Mouse (Mus musculus) forebrain, postnatal 0 days (tissue): Measurements from ENCODE around the gene Gba. TPM values are rescaled to one million over a fixed set of nuclear protein-coding genes. Genes with fewer than 3 reads are reported as not detected.
A peak's percentile ranks its signal among the peaks of the same experiment; 100 is the strongest.

Source experiments
- ATAC-seq: fragments of 200-750 bp; cut with Nextera tagmentation; 2 replicates; pipeline ENCODE4 v1.8.0; 2017; ENCODE audit warnings: mild to moderate bottlenecking, moderate library complexity
- DNase-seq: peaks from one replicate; pipeline ENCODE4 v3.0.0-alpha.2; 2015
- H3K27ac ChIP-seq: fragments of 300-500 bp; sonication (generic); 2 replicates; pipeline ENCODE4 v1.5.1; 2014; ENCODE audit warnings: low read depth, mild to moderate bottlenecking, antibody characterized with exemption, low read length, moderate library complexity, mixed read lengths
- H3K27me3 ChIP-seq: fragments of 300-500 bp; sonication (generic); 2 replicates; pipeline ENCODE4 v1.6.1; 2014; ENCODE audit warnings: mild to moderate bottlenecking, low read length, mixed read lengths; ENCODE audit not compliant: insufficient read depth
- H3K36me3 ChIP-seq: fragments of 300-500 bp; sonication (generic); 2 replicates; pipeline ENCODE4 v1.6.1; 2014; ENCODE audit warnings: mild to moderate bottlenecking, moderate library complexity; ENCODE audit not compliant: insufficient read depth
- H3K4me1 ChIP-seq: fragments of 300-500 bp; sonication (generic); 2 replicates; pipeline ENCODE4 v1.6.1; 2014; ENCODE audit warnings: antibody characterized with exemption; ENCODE audit not compliant: insufficient read depth
- H3K4me2 ChIP-seq: fragments of 300-500 bp; sonication (generic); 2 replicates; pipeline ENCODE4 v1.6.1; 2014; ENCODE audit warnings: low read depth, mild to moderate bottlenecking, moderate library complexity
- H3K4me3 ChIP-seq: fragments of 300-500 bp; sonication (generic); 2 replicates; pipeline ENCODE4 v1.5.1; 2014; ENCODE audit warnings: low read depth, low read length, mixed read lengths
- H3K9ac ChIP-seq: fragments of 300-500 bp; sonication (generic); 2 replicates; pipeline ENCODE4 v1.6.1; 2014; ENCODE audit warnings: mild to moderate bottlenecking
- H3K9me3 ChIP-seq: fragments of 300-500 bp; sonication (generic); 2 replicates; pipeline ENCODE4 v1.6.1; 2016; ENCODE audit warnings: low read length
- CTCF ChIP-seq: sonication (generic); IDR thresholded peaks from 2 replicates; pipeline ENCODE4 v1.5.1; 2016; ENCODE audit warnings: antibody characterized with exemption, control low read depth, low read depth
- WGBS: fragments of 180-500 bp; shearing (Covaris S2); extraction: QIAGEN DNeasy Blood & Tissue Kit; methylation state at CpG from one replicate; pipeline ENCODE4 v1.1.7; 2014; 5-methylcytosine and 5-hydroxymethylcytosine counted together
- microRNA counts: library from miRNA; unstranded; fragments of <30 nt; microRNA quantifications from one replicate; lab custom pipeline; 2015
- microRNA-seq, 2 experiments: library from miRNA; unstranded; fragments of <30 nt; microRNA quantifications; one replicate each; pipeline ENCODE4; 2016
- polyA plus RNA-seq: library from polyadenylated mRNA; unstranded; fragments of >200 nt; fragmentation: Nextera tagmentation; extraction: Ambion mirVana; gene quantifications from 2 replicates; pipeline ENCODE4 v1.2.1, GENCODE M21; 2015
- total RNA-seq: library from RNA; depleted of rRNA; stranded (reverse); fragments of >200 nt; gene quantifications from 2 replicates; pipeline ENCODE4 v1.2.3, GENCODE M21; 2014; rRNA removed

Gba gene
- total and polyA plus RNA-seq, 2 experiments from 2014 or later: 41.7 to 51.1 TPM

DNA sequence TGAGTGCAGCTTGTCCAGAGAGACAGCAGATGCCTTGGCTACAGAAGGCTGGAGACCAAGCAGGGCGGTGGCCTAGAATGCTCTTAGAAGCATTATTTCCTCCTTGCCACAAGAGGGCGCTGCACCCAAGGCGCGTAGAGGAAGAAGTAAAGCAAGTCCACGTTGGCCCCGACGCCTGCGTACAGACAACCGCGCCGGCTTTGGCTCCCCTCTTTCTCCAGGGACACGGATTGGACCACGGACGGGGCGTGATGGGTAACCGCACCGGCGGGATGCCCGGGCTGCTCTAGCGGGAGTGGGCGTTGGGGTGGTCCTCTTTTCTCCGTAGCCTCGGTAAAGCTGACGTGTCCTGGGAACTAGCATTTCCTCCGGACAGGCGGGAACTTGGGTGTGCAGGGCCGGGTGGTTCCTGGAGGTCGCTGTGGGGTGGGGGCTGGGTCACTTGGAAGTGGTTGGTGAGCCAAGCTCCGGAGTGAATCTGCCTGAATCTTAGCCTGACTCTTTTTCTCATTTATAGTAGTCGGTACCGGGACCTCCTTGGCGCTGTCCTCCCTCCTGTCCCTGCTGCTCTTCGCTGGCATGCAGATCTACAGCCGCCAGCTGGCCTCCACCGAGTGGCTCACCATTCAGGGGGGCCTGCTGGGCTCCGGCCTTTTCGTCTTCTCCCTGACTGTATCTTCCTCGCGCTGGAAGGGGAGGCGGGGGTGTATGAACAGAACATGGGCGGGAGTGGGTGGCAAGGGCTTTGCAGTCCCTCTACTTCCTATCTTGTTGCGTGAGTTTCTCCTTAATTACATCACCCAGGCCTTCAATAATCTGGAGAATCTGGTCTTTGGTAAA, 43.8 kb downstream of the Gba start, which contains the start of gene Trim46:
Trim46 (minus strand) TSS at position 49 of the 840 bp plus-strand sequence.
- H3K4me1 ChIP-seq: no peaks in the 10 kb centered on the region
- no peaks in the 10 kb centered on the region for H3K27me3 ChIP-seq
- peak; percentile 81 for ATAC-seq
- no peaks in the 10 kb centered on the region for H3K9me3 ChIP-seq
- peaks cover 10% of the 10 kb centered on the region for H3K36me3 ChIP-seq
- TF ChIP-seq CTCF: peak; percentile 98
- H3K9ac ChIP-seq: peak within 1 kb of the TSS; percentile 73
- peak within 1 kb of the TSS; percentile 95 for H3K27ac ChIP-seq
- DNase-seq: peak; percentile 95
- peak within 1 kb of the TSS; percentile 89 for H3K4me2 ChIP-seq
- H3K4me3 ChIP-seq: peak within 1 kb of the TSS; percentile 74
- WGBS: under 1% methylated on average over 42 of the region's 42 CpGs

DNA sequence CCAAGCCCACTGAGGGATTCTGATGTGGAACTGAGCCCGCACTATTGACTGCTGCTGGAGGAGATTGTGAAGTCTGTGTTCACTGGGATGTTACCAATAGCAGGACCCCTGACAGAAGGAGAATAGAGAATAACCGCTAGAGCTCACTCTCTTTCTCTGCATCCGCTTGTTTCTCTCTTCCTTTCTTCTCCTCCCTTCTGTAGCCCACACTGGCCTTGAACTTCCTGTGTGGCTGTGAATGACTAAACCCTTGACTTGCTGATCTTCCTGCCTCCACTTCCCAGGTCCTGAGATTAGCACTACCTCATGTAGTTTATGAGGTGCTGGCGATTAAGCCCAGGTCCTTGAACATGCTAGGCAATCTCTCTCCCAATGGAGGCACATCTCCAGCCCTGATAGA, 44.7 kb downstream of the Gba start:
- no peak overlapping the region for H3K9ac ChIP-seq
- no peaks in the 10 kb centered on the region for H3K27me3 ChIP-seq
- no peak overlapping the region for H3K27ac ChIP-seq
- H3K4me3 ChIP-seq: no peak overlapping the region
- peak overlapping the region; percentile 89; the same call in 1 of the 2 replicates for H3K4me2 ChIP-seq
- no peak for DNase-seq
- no peak for TF ChIP-seq CTCF
- no peaks in the 10 kb centered on the region for H3K9me3 ChIP-seq
- no peaks in the 10 kb centered on the region for H3K4me1 ChIP-seq
- ATAC-seq: no peak
- H3K36me3 ChIP-seq: peaks cover under 1% of the 10 kb centered on the region; the same call in 1 of the 2 replicates
- 89% methylated on average over 4 of the region's 4 CpGs for WGBS

DNA sequence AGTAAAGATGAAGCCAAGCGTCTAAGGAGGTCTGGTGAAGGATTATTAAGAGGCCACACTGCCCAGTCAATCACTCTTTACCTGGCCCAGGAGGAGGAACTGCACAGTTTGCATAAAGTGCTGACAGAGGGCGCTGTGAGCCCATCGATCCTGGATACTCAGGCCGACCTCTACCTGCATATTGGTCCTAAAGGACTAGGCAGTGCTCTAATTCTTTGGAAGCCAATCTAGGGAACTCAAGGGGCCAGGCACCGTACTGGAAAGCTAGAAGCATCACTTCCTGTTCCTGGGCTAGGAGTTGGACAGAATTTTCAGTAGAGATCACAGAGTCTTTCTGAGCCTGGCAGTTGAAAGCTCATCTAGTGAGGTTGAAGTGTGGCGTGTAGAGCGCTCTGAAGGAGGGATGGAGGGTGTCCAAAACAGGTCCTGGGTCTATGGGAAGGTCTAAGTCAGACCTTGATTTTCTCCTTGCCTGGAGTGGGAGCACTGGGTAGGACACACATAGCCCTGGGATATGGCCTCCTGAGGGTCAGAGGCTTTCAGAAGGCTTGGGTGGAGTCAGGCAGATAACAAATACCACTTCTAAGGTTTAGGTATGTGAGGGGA, 47.8 kb downstream of the Gba start:
- H3K9ac ChIP-seq: no peak overlapping the region
- H3K9me3 ChIP-seq: no peaks in the 10 kb centered on the region
- H3K27me3 ChIP-seq: no peaks in the 10 kb centered on the region
- no peak overlapping the region for H3K27ac ChIP-seq
- no peak overlapping the region for H3K4me3 ChIP-seq
- 23% methylated on average over 7 of the region's 7 CpGs for WGBS
- H3K4me2 ChIP-seq: no peak overlapping the region
- TF ChIP-seq CTCF: peak; percentile 70
- H3K4me1 ChIP-seq: no peaks in the 10 kb centered on the region
- DNase-seq (peak; percentile 53), ATAC-seq (no peak)
- H3K36me3 ChIP-seq: no peaks in the 10 kb centered on the region

DNA sequence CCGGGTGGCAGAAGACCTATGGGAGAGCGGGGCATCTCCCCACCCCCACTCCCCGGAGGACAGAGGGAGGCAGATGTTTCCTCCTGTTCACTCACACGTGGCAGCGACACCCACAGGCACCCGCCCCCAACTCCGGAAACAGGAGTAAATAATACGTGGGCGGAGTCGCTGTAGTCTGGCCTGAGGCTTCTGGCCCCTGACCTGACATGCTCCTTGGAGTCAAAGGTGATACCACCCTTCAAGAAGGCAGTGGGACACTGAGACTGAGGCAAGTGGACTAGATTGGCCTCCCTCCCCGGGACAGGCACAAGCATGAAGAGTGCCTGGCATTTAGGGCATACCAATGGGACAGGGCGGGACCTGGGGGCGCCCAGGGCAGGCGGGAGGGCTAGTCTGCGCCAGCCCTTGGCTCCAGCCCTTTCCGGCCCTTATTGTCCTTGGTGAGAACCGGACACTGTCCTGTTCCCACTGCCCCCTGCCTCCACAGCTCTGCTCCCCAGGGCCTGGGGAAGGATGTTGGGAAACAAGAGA, 48.7 kb downstream of the Gba start:
- 15% methylated on average over 17 of the region's 17 CpGs for WGBS
- Histone ChIP-seq H3K4me2 (no peak overlapping the region), H3K4me3 (no peak overlapping the region), H3K4me1 (no peaks in the 10 kb centered on the region), H3K36me3 (no peaks in the 10 kb centered on the region), H3K9ac (no peak overlapping the region), H3K9me3 (no peaks in the 10 kb centered on the region), H3K27ac (no peak overlapping the region), H3K27me3 (no peaks in the 10 kb centered on the region)
- ATAC-seq: peak; percentile 30; the same call in 1 of the 2 replicates
- DNase-seq: no peak
- TF ChIP-seq CTCF: no peak

DNA sequence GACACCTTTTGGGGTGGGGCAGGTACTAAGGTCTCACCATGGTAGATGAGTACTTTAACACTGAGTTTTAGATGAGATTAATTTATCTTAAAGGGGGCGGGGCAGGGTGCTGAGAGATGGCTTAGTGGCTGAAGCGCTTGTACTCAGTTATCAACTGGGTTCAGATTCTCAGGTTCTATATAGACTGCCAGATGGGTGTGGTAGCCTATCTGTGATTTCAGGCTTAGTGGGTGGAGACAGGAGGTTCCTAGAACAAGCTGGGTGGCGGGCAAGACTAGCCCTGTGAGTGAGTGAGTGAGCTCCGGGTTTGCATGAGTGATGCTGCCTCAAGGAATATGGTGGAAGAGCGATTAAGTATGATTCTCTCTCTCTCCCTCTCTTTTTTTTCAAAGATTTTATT, 52.3 kb downstream of the Gba start:
- DNase-seq (no peak), ATAC-seq (no peak)
- H3K36me3 ChIP-seq: no peaks in the 10 kb centered on the region
- H3K4me2 ChIP-seq: no peak overlapping the region
- no peaks in the 10 kb centered on the region for H3K27me3 ChIP-seq
- no peak overlapping the region for H3K27ac ChIP-seq
- H3K4me3 ChIP-seq: no peak overlapping the region
- H3K4me1 ChIP-seq: no peaks in the 10 kb centered on the region
- WGBS: 95% methylated on average over 5 of the region's 5 CpGs
- no peak for TF ChIP-seq CTCF
- no peak overlapping the region for H3K9ac ChIP-seq
- H3K9me3 ChIP-seq: no peaks in the 10 kb centered on the region

DNA sequence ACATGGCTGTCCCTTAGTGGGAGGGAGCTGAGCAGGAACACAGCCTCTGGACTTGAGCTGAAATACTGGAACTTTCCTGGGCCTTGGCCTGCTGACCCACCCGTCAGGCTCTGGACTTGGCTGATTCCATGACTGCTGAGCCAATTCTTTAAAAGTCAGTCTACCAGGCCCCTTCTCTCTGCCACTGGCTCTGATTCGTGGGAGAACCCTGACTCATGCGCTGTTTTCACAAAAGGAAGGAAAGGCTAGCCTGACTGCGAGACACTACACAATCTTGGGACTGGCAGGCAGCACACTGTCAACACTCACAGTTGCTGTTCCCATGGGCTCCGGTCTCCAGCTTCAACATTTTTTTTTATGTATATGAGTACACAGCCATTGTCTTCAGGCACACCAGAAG, 53.4 kb downstream of the Gba start:
- Histone ChIP-seq H3K9me3 (no peaks in the 10 kb centered on the region), H3K27ac (no peak overlapping the region), H3K36me3 (no peaks in the 10 kb centered on the region), H3K4me1 (no peaks in the 10 kb centered on the region), H3K27me3 (no peaks in the 10 kb centered on the region), H3K4me3 (no peak overlapping the region), H3K4me2 (no peak overlapping the region), H3K9ac (no peak overlapping the region)
- DNase-seq (no peak), ATAC-seq (no peak)
- TF ChIP-seq CTCF: no peak
- WGBS: 86% methylated on average over 5 of the region's 5 CpGs

MicroRNAs encoded within 50 kb of the gene (microRNA counts, 519-probe panel; counts per million panel counts)
- 3,579 counts per million, percentile 36 among the panel's probes with 10 or more counts for microRNA mmu-miR-92b (lab: Ali Mortazavi, UCI)

Small RNA genes within 50 kb of the gene (microRNA-seq; reads per million reads assigned to microRNA genes)
- 3,346 to 3,755 reads per million in 2 experiments for gene Mir92b

Other genes starting within 250 kb of the Gba start
- 148 and 158 TPM in 2 replicates for gene Rusc1, start 109.6 kb upstream of the Gba start, total RNA-seq
- 86.1 and 101 TPM in 2 replicates for gene Rusc1, start 109.6 kb upstream of the Gba start, polyA plus RNA-seq
- not detected in 2 replicates for gene Gm43738, start 101.8 kb upstream of the Gba start, total RNA-seq
- not detected in 2 replicates for gene Gm43738, start 101.8 kb upstream of the Gba start, polyA plus RNA-seq
- gene Fdps, start 101.0 kb upstream of the Gba start, total RNA-seq: 421 and 510 TPM in 2 replicates
- gene Fdps, start 101.0 kb upstream of the Gba start, polyA plus RNA-seq: 435 and 441 TPM in 2 replicates
- 0.08 and 0.76 TPM in 2 replicates for gene Pklr, start 66.8 kb upstream of the Gba start, total RNA-seq
- 0.19 TPM in 1 of 2 replicates, not detected in the other for gene Pklr, start 66.8 kb upstream of the Gba start, polyA plus RNA-seq
- 44.9 and 45.5 TPM in 2 replicates for gene Hcn3, start 42.7 kb upstream of the Gba start, total RNA-seq
- gene Hcn3, start 42.7 kb upstream of the Gba start, polyA plus RNA-seq: 22.7 and 30.3 TPM in 2 replicates
- gene Clk2, start 38.1 kb upstream of the Gba start, total RNA-seq: 35.6 and 43.1 TPM in 2 replicates
- 11.2 and 12.8 TPM in 2 replicates for gene Clk2, start 38.1 kb upstream of the Gba start, polyA plus RNA-seq
- gene Scamp3, start 25.5 kb upstream of the Gba start, total RNA-seq: 44.3 and 63.7 TPM in 2 replicates
- 116 and 124 TPM in 2 replicates for gene Scamp3, start 25.5 kb upstream of the Gba start, polyA plus RNA-seq
- 8.9 and 12.7 TPM in 2 replicates for gene Fam189b, start 19.8 kb upstream of the Gba start, total RNA-seq
- 23.8 and 31.8 TPM in 2 replicates for gene Fam189b, start 19.8 kb upstream of the Gba start, polyA plus RNA-seq
- 53.6 and 74.1 TPM in 2 replicates for gene Thbs3, start 12.3 kb downstream of the Gba start, total RNA-seq
- gene Thbs3, start 12.3 kb downstream of the Gba start, polyA plus RNA-seq: 31.1 and 42.8 TPM in 2 replicates
- 142 and 167 TPM in 2 replicates for gene Mtx1, start 24.2 kb downstream of the Gba start, total RNA-seq
- 199 and 212 TPM in 2 replicates for gene Mtx1, start 24.2 kb downstream of the Gba start, polyA plus RNA-seq
- gene Muc1, start 26.1 kb downstream of the Gba start, total RNA-seq: 1.3 and 1.6 TPM in 2 replicates
- 0.27 and 0.35 TPM in 2 replicates for gene Muc1, start 26.1 kb downstream of the Gba start, polyA plus RNA-seq
- gene Krtcap2, start 43.0 kb downstream of the Gba start, total RNA-seq: 67.0 and 68.1 TPM in 2 replicates
- 221 and 244 TPM in 2 replicates for gene Krtcap2, start 43.0 kb downstream of the Gba start, polyA plus RNA-seq
- 83.0 and 98.3 TPM in 2 replicates for gene Trim46, start 43.4 kb downstream of the Gba start, total RNA-seq
- 56.0 and 63.5 TPM in 2 replicates for gene Trim46, start 43.4 kb downstream of the Gba start, polyA plus RNA-seq
- 66.7 and 160 TPM in 2 replicates for gene Dpm3, start 56.4 kb downstream of the Gba start, total RNA-seq
- 74.9 and 96.8 TPM in 2 replicates for gene Dpm3, start 56.4 kb downstream of the Gba start, polyA plus RNA-seq
- 22.1 and 26.7 TPM in 2 replicates for gene Slc50a1, start 67.6 kb downstream of the Gba start, total RNA-seq
- 34.8 and 36.8 TPM in 2 replicates for gene Slc50a1, start 67.6 kb downstream of the Gba start, polyA plus RNA-seq
- gene Efna1, start 78.2 kb downstream of the Gba start, total RNA-seq: 5.5 and 8.4 TPM in 2 replicates
- 10.8 and 11.1 TPM in 2 replicates for gene Efna1, start 78.2 kb downstream of the Gba start, polyA plus RNA-seq
- gene Efna3, start 120.0 kb downstream of the Gba start, total RNA-seq: 76.7 and 80.7 TPM in 2 replicates
- gene Efna3, start 120.0 kb downstream of the Gba start, polyA plus RNA-seq: 68.9 and 73.8 TPM in 2 replicates
- gene Efna4, start 135.1 kb downstream of the Gba start, total RNA-seq: 8.4 and 11.1 TPM in 2 replicates
- 7.8 and 8.1 TPM in 2 replicates for gene Efna4, start 135.1 kb downstream of the Gba start, polyA plus RNA-seq
- gene Adam15, start 147.1 kb downstream of the Gba start, total RNA-seq: 47.9 and 53.3 TPM in 2 replicates
- 50.1 and 56.4 TPM in 2 replicates for gene Adam15, start 147.1 kb downstream of the Gba start, polyA plus RNA-seq
- gene Dcst2, start 159.0 kb downstream of the Gba start, total RNA-seq: 0.19 and 0.46 TPM in 2 replicates
- gene Dcst2, start 159.0 kb downstream of the Gba start, polyA plus RNA-seq: 0.43 and 0.56 TPM in 2 replicates
- gene Dcst1, start 162.3 kb downstream of the Gba start, total RNA-seq: 0.15 TPM in 1 of 2 replicates, not detected in the other
- 0.89 and 1.3 TPM in 2 replicates for gene Dcst1, start 162.3 kb downstream of the Gba start, polyA plus RNA-seq
- gene Zbtb7b, start 191.8 kb downstream of the Gba start, total RNA-seq: 2.1 and 4.9 TPM in 2 replicates
- 0.33 and 0.75 TPM in 2 replicates for gene Zbtb7b, start 191.8 kb downstream of the Gba start, polyA plus RNA-seq
- 4.2 TPM in 1 of 2 replicates, not detected in the other for gene Lenep, start 199.9 kb downstream of the Gba start, total RNA-seq
- 0.40 TPM in 1 of 2 replicates, not detected in the other for gene Lenep, start 199.9 kb downstream of the Gba start, polyA plus RNA-seq
- gene Flad1, start 208.9 kb downstream of the Gba start, total RNA-seq: 25.6 and 34.9 TPM in 2 replicates
- 30.9 and 31.5 TPM in 2 replicates for gene Flad1, start 208.9 kb downstream of the Gba start, polyA plus RNA-seq
- 24.5 and 27.3 TPM in 2 replicates for gene Cks1b, start 215.5 kb downstream of the Gba start, total RNA-seq
- gene Cks1b, start 215.5 kb downstream of the Gba start, polyA plus RNA-seq: 93.9 and 109 TPM in 2 replicates
- 15.8 and 19.8 TPM in 2 replicates for gene Shc1, start 215.5 kb downstream of the Gba start, total RNA-seq
- gene Shc1, start 215.5 kb downstream of the Gba start, polyA plus RNA-seq: 11.3 and 11.8 TPM in 2 replicates
- gene Pygo2, start 227.3 kb downstream of the Gba start, total RNA-seq: 62.5 and 72.1 TPM in 2 replicates
- gene Pygo2, start 227.3 kb downstream of the Gba start, polyA plus RNA-seq: 42.5 and 43.5 TPM in 2 replicates
- 16.9 and 21.6 TPM in 2 replicates for gene Pbxip1, start 233.8 kb downstream of the Gba start, total RNA-seq
- gene Pbxip1, start 233.8 kb downstream of the Gba start, polyA plus RNA-seq: 16.9 and 27.8 TPM in 2 replicates